Mouse (Mus musculus): ENCODE results near the gene Slc12a5. TPM values are rescaled to one million over a fixed set of nuclear protein-coding genes. Genes with fewer than 3 reads are reported as not detected.

Gene Slc12a5
- polyA plus RNA-seq, 1 experiment from 2014 or later = 1.1 TPM

DNA sequence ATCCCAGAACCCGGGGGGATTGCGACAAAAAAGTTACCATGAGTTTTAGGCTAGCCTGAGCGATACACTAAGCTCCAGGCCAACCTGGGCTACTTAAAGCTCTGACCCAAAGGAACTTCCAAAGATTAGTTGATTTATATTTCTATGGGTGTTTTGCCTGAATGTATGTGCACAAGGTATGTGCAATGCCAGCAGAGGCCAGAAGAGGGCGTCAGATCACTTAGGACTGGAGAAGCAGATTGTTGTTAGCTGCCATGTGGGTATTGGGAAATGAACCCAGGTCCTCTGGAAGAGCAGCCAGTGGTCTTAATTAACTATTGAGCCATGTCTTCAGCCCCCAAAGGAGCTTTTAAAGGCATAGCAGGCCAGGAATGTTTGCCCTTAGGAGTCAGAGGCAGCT lies 8.9 kb upstream of the Slc12a5 start:
- no peak overlapping the region for H3K4me3 ChIP-seq (replicated peaks)
- no peaks in the 10 kb centered on the region for H3K36me3 ChIP-seq
- H3K4me2 ChIP-seq = no peak overlapping the region
- no peak overlapping the region for H3K9ac ChIP-seq
- no peak for ATAC-seq (replicated peaks; ENCODE audit: low FRiP score)
- H3K27ac ChIP-seq = no peak overlapping the region
- H3K4me1 ChIP-seq = peaks cover 22% of the 10 kb centered on the region
- H3K27me3 ChIP-seq = peaks cover 92% of the 10 kb centered on the region
- H3K9me3 ChIP-seq (replicated peaks) = no peaks in the 10 kb centered on the region
- WGBS = 82% methylated on average over 4 of the region's 4 CpGs

DNA sequence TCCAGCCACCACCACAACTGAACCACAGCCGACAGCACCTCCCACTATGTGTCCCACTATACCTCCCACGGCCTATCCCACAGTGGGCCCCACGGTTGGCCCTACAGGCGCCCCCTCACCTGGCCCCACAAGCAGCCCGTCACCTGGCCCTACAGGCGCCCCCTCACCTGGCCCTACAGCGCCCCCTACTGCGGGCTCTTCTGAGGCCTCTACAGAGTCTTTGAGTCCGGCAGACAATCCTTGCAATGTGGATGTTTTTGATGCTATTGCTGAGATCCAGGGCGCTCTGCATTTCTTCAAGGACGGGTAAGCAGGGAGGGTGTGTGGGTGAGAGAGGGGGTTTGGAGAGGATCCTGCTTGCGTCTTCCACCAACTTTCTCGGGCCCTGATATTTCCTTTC lies 8.2 kb upstream of the Slc12a5 start:
- H3K9me3 ChIP-seq (replicated peaks) = no peaks in the 10 kb centered on the region
- H3K36me3 ChIP-seq = no peaks in the 10 kb centered on the region
- ATAC-seq (replicated peaks; ENCODE audit: low FRiP score) = no peak
- no peak overlapping the region for H3K4me2 ChIP-seq
- no peak overlapping the region for H3K9ac ChIP-seq
- peaks cover 22% of the 10 kb centered on the region for H3K4me1 ChIP-seq
- no peak overlapping the region for H3K27ac ChIP-seq
- no peak overlapping the region for H3K4me3 ChIP-seq (replicated peaks)
- WGBS = 37% methylated on average over 13 of the region's 13 CpGs
- H3K27me3 ChIP-seq = peaks cover 92% of the 10 kb centered on the region

DNA sequence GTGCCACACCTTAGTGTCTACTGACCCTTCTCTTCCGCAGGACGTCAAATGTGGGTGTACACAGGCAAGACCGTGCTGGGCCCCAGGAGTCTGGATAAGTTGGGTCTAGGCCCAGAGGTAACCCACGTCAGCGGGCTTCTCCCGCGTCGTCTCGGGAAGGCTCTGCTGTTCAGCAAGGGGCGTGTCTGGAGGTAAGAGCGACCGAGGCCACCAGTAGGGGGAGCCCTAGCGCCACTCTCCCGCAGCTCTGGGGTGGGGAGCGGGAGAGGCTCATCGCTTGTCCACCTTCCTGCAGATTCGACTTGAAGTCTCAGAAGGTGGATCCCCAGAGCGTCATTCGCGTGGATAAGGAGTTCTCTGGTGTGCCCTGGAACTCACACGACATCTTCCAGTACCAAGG lies 7.4 kb upstream of the Slc12a5 start:
- ATAC-seq (replicated peaks; ENCODE audit: low FRiP score) = peak; percentile 75
- H3K4me2 ChIP-seq = peak overlapping the region; percentile 48
- no peak overlapping the region for H3K27ac ChIP-seq
- no peaks in the 10 kb centered on the region for H3K36me3 ChIP-seq
- 1% methylated on average over 21 of the region's 21 CpGs for WGBS
- H3K4me1 ChIP-seq = peaks cover 19% of the 10 kb centered on the region
- H3K27me3 ChIP-seq = peaks cover 85% of the 10 kb centered on the region
- no peaks in the 10 kb centered on the region; the same call in 1 of the 2 replicates for H3K9me3 ChIP-seq (replicated peaks)
- 0 out of 2 replicates have a peak overlapping the region, but pooled peaks have one; percentile 8 for H3K4me3 ChIP-seq (replicated peaks)
- no peak overlapping the region for H3K9ac ChIP-seq

- Histone ChIP-seq H3K4me1 (peaks cover 16% of the 10 kb centered on the region), H3K4me2 (no peak overlapping the region), H3K36me3 (no peaks in the 10 kb centered on the region), H3K9ac (no peak overlapping the region), H3K27ac (no peak overlapping the region), H3K4me3 (replicated peaks) (no peak overlapping the region), H3K27me3 (peaks cover 63% of the 10 kb centered on the region), H3K9me3 (replicated peaks) (no peaks in the 10 kb centered on the region; the same call in 1 of the 2 replicates)
- 76% methylated on average over 4 of the region's 4 CpGs for WGBS
- no peak for ATAC-seq (replicated peaks; ENCODE audit: low FRiP score)
Observed at GRCm38 (mm10) chr2:164955725-164956124, 4.9 kb upstream of the Slc12a5 start.

DNA sequence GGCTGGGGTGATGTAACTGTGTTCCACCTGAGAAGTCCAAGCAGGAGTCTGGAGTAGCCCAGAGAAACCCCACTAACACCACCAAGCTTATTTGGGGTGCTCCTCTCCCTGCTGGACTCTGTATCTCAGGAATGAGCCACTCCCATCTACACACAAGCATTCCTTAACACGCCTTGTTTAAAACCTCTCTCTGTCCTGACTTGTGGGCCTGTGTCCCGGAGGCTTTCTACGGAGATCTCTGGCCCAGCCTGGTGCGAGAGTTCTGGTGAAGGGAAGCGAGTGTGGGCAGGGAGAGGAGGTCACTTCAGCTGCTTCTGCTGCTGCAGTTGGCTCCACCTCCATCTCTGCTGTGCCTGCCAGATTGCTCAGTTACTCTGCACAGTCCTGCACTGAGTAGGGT lies 4.4 kb upstream of the Slc12a5 start:
- Histone ChIP-seq H3K27me3 (peaks cover 58% of the 10 kb centered on the region), H3K4me1 (peaks cover 19% of the 10 kb centered on the region), H3K27ac (no peak overlapping the region), H3K4me3 (replicated peaks) (no peak overlapping the region), H3K4me2 (no peak overlapping the region), H3K36me3 (no peaks in the 10 kb centered on the region), H3K9ac (no peak overlapping the region), H3K9me3 (replicated peaks) (no peaks in the 10 kb centered on the region; the same call in 1 of the 2 replicates)
- ATAC-seq (replicated peaks; ENCODE audit: low FRiP score) = no peak
- 60% methylated on average over 5 of the region's 5 CpGs for WGBS

DNA sequence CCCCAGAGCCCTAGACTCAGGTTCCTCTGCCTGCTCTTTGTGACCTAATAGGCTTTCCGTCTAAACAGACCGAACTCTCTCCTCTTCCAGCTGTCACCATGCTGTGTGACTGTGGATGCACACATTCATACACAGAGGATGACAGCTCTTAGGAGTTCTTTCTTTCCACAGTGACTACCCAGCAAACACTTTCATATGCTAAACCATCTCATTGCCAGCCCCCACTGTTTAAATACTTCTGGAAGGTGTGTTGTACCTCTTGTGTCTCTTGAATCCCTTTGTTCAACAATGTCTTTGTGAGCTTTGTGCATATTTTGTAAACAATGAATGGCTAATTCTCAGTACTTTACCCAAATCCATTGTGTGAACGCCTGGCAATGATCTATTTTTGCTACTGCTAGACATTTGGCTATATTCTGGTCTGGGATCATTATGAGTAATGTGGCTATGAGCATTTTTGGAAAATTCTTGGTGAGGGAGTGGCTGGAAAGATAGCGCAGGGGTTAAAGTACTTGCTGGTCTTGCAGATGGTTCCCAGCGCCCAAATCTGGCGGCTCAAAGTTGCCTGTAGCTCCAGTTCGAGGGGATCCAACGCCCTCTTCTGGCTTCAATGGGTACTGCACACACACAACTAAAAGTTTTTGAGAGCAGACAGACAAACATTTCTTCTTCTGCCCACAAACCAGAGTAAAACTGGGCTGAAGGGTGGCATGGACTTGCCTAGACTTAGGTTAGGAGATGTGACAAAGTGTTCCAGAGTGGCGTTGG lies 2.9 kb upstream of the Slc12a5 start:
- no peaks in the 10 kb centered on the region for H3K36me3 ChIP-seq
- no peak overlapping the region for H3K9ac ChIP-seq
- ATAC-seq (replicated peaks; ENCODE audit: low FRiP score) = no peak
- H3K4me1 ChIP-seq = peaks cover 24% of the 10 kb centered on the region
- 73% methylated on average over 9 of the region's 9 CpGs for WGBS
- no peak overlapping the region for H3K4me3 ChIP-seq (replicated peaks)
- H3K9me3 ChIP-seq (replicated peaks) = no peaks in the 10 kb centered on the region; the same call in 1 of the 2 replicates
- H3K4me2 ChIP-seq = no peak overlapping the region
- H3K27me3 ChIP-seq = peaks cover 49% of the 10 kb centered on the region
- no peak overlapping the region for H3K27ac ChIP-seq

DNA sequence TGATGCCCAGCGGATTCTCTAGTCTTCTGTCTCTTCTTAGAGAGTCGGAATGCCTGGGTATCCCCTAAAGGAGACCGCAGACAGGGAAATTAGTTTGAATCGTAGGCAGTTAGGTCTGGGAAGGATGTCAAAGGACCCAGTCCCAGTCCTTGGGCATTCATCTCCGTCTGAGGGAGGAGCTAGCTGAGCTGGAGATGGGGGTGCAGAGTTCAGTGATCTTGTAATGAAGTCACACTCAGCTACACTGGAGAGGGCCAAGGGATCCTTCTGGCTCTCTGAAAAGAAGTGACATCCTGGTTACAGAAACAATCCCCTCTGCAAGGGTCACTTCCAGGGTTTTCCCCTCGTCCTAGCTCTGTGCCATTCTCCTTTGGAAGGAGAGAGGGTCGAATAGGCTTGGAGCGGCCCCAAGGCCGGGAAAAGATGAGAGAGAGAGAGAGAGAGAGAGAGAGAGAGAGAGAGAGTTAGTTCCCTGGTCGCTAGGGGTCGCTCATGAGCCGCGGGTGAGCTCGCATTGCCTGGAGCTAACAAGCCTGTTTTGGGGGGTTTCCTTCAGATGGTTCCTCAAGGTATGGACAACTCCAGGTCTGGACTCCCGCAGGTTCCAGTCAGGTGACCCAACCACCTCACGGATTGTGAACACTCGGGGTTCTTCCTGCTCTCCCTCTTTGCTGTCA lies 1.0 kb downstream of the Slc12a5 start:
- whole genome bisulfite sequencing = 9% methylated on average over 17 of the region's 17 CpGs
- Histone ChIP-seq H3K36me3 (no peaks in the 10 kb centered on the region), H3K27me3 (peaks cover 43% of the 10 kb centered on the region), H3K27ac (no peak overlapping the region), H3K9ac (peak overlapping the region; percentile 48; the same call in 1 of the 2 replicates), H3K4me1 (peaks cover 17% of the 10 kb centered on the region), H3K9me3 (replicated peaks) (no peaks in the 10 kb centered on the region; the same call in 1 of the 2 replicates), H3K4me3 (replicated peaks) (peak overlapping the region; percentile 59), H3K4me2 (peak overlapping the region; percentile 72)
- ATAC-seq (replicated peaks; ENCODE audit: low FRiP score) = 0 out of 2 replicates have a peak, but pooled peaks have one; percentile 2

- no peak overlapping the region for H3K9ac ChIP-seq
- ATAC-seq (replicated peaks; ENCODE audit: low FRiP score) = no peak
- 50% methylated on average over 7 of the region's 7 CpGs for WGBS
- H3K36me3 ChIP-seq = no peaks in the 10 kb centered on the region
- no peak overlapping the region for H3K4me2 ChIP-seq
- no peaks in the 10 kb centered on the region; the same call in 1 of the 2 replicates for H3K9me3 ChIP-seq (replicated peaks)
- H3K27me3 ChIP-seq = peaks cover 43% of the 10 kb centered on the region
- H3K4me3 ChIP-seq (replicated peaks) = no peak overlapping the region
- H3K4me1 ChIP-seq = peaks cover 17% of the 10 kb centered on the region
- H3K27ac ChIP-seq = no peak overlapping the region
Observed at GRCm38 (mm10) chr2:164962183-164962580, 1.6 kb downstream of the Slc12a5 start.

DNA sequence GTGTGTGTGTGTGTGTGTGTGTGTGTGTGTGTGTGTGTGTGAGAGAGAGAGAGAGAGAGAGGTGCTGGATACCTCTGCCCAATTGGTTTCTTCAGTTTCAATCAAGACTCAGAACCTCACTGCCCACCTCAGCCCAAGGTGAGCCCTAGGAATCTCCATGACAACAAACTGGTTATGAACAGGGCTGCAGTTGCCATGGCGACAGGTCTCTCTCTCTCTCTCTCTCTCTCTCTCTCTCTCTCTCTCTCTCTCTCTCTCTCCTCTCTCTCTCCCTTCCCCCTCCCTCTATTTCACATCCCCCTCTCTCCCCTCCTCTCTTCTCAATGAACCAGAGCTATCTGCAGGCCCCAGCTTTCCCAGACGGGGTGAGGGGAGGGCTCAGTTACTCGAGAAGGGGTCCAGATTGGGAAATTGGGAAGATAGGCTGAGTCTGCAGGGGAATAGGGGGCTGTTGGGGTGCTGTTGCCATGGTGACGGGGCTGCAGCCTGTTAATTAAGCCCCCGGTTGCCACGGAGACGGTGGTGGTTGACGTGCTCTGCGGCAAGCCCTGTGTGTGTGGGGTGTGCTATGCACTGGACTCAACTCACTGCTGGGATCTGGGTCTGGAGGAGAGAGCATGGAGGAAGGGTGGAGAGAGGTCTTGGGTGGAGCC lies 3.8 kb downstream of the Slc12a5 start:
- peaks cover 26% of the 10 kb centered on the region for H3K4me1 ChIP-seq
- no peak overlapping the region for H3K9ac ChIP-seq
- no peak overlapping the region for H3K27ac ChIP-seq
- H3K27me3 ChIP-seq = peaks cover 61% of the 10 kb centered on the region
- ATAC-seq (replicated peaks; ENCODE audit: low FRiP score) = no peak
- no peaks in the 10 kb centered on the region for H3K9me3 ChIP-seq (replicated peaks)
- 48% methylated on average over 9 of the region's 9 CpGs for WGBS
- H3K36me3 ChIP-seq = no peaks in the 10 kb centered on the region
- no peak overlapping the region for H3K4me3 ChIP-seq (replicated peaks)
- H3K4me2 ChIP-seq = no peak overlapping the region

GRCm38 (mm10) chr2:164964981-164965380 lies 4.4 kb downstream of the Slc12a5 start:
- no peaks in the 10 kb centered on the region for H3K9me3 ChIP-seq (replicated peaks)
- no peak overlapping the region for H3K9ac ChIP-seq
- 81% methylated on average over 1 of the region's 1 CpGs for WGBS
- peaks cover 26% of the 10 kb centered on the region for H3K4me1 ChIP-seq
- H3K27me3 ChIP-seq = peaks cover 64% of the 10 kb centered on the region
- no peak overlapping the region for H3K4me2 ChIP-seq
- no peaks in the 10 kb centered on the region for H3K36me3 ChIP-seq
- no peak overlapping the region for H3K4me3 ChIP-seq (replicated peaks)
- H3K27ac ChIP-seq = no peak overlapping the region
- ATAC-seq (replicated peaks; ENCODE audit: low FRiP score) = no peak

DNA sequence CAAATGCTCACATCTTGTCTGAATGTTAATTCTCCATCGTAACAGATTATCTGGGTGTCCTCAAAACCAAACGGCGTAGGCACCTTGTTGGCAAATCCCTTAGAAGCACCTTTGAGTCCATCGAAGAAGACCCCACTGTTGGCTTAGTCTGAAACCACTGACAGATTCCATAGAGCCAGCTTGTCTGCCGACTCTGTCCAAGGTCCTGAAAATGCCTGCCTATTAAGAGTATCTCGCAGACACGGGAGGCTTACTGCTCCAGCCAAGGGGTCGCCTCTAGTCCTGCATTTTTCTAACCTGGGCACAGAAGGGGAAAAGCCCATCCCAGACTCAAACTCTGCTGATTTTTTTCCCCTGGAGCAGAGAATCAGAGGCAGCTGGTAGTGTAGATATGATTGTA lies 5.8 kb downstream of the Slc12a5 start:
- 21% methylated on average over 8 of the region's 8 CpGs for WGBS
- H3K9me3 ChIP-seq (replicated peaks) = no peaks in the 10 kb centered on the region
- H3K4me3 ChIP-seq (replicated peaks) = no peak overlapping the region
- H3K27ac ChIP-seq = no peak overlapping the region
- no peak for ATAC-seq (replicated peaks; ENCODE audit: low FRiP score)
- H3K9ac ChIP-seq = no peak overlapping the region
- peaks cover 78% of the 10 kb centered on the region for H3K27me3 ChIP-seq
- no peaks in the 10 kb centered on the region for H3K36me3 ChIP-seq
- H3K4me1 ChIP-seq = peaks cover 23% of the 10 kb centered on the region
- H3K4me2 ChIP-seq = no peak overlapping the region

DNA sequence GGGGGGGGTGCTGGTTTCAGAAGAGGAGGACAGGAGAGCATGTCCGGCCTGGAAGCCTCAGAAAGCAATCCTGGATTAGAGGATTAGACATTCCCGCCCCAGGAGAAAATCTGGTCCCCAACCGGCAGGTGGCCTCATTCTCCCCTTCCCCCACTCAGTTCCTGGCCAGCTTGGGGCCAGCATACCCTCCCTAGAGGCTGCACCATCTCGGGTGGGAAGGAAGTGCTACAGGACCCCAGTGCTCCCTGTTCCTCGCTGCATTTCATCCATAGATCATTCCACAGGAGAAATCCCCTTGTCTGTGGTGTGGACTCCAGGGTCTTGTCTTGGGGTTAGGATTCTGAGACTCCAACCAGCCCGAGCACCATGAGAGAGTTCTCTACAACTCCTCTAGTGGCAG lies 6.6 kb downstream of the Slc12a5 start:
- Histone ChIP-seq H3K27ac (no peak overlapping the region), H3K9ac (no peak overlapping the region), H3K4me2 (no peak overlapping the region), H3K9me3 (replicated peaks) (no peaks in the 10 kb centered on the region), H3K4me1 (peaks cover 18% of the 10 kb centered on the region), H3K36me3 (no peaks in the 10 kb centered on the region), H3K27me3 (peaks cover 82% of the 10 kb centered on the region), H3K4me3 (replicated peaks) (no peak overlapping the region; the same call in 1 of the 2 replicates)
- no peak for ATAC-seq (replicated peaks; ENCODE audit: low FRiP score)
- 21% methylated on average over 6 of the region's 6 CpGs for WGBS

All from kidney, embryonic 15.5 days (tissue).